Mouse (Mus musculus): ENCODE measurements around the gene Dbf4. TPM values are rescaled to one million over a fixed set of nuclear protein-coding genes. Genes with fewer than 3 reads are reported as not detected.

Dbf4 gene
- polyA plus RNA-seq, 1 experiment from 2014 or later = 26.5 TPM

DNA sequence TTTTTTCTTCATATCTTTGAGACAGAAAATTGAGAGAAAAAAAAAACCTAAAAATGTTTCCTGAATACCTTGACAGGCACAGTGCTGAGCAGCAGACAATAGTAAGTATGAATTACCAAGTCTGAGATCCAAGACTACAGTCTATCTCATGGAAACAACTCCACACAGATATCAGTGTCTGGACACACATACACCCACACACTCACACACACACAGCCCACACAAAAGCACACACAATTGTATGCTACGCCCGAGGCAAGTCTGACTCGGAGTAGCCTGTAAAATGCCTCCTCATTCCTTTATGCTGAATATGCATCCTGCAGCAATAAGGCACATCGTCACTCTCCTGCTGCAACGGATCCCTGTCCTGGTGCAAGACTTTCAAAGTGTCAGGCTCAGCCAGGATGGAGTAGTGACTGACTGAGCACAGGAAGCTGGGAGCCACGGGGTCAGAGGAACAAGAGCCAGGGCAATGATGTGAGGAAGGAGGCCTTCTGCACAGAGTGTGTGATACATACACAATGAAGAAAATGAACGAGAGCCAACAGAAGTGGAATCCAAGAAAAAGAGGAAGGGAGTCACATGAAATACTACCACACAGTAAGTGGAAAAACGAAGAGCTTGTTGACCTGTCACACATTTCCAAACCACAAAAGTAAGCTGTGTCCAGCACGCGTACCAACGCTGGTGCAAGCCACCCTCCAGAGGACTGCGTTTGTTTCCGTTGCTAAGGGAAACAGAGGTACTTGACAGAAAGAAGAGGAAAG lies 65.4 kb downstream of the Dbf4 start:
- Histone ChIP-seq H3K9me3 (no peaks in the 10 kb centered on the region), H3K4me2 (replicated peaks) (no peak overlapping the region), H3K36me3 (peaks cover 11% of the 10 kb centered on the region; the same call in 1 of the 2 replicates), H3K9ac (replicated peaks) (no peak overlapping the region), H3K27me3 (no peaks in the 10 kb centered on the region), H3K4me3 (no peak overlapping the region), H3K27ac (replicated peaks) (no peak overlapping the region), H3K4me1 (peaks cover 7% of the 10 kb centered on the region)
- no peak for ATAC-seq (replicated peaks)
- 62% methylated on average over 13 of the region's 13 CpGs for WGBS

DNA sequence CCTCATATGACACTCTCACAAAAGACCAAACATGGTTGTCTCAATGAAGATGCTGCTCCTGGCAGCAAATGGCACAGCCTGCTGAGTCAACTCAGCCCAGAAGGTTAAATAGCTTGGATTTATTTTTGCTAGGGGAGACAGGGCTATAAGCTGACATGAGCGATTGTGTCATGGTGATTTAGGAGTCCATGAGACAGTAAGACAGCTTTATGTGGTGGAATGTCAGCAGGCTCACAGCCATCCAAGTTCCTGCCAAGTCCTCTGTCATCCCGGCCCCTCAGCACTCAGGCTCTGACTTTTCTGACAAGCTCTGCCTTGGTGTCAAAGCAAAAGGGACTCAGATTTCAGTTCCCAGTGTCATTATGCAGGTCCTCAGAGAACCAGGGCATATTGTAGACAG lies 66.2 kb downstream of the Dbf4 start:
- Histone ChIP-seq H3K4me1 (peaks cover 7% of the 10 kb centered on the region), H3K9ac (replicated peaks) (no peak overlapping the region), H3K27ac (replicated peaks) (no peak overlapping the region), H3K4me3 (no peak overlapping the region), H3K4me2 (replicated peaks) (no peak overlapping the region), H3K27me3 (no peaks in the 10 kb centered on the region), H3K36me3 (peaks cover 5% of the 10 kb centered on the region; the same call in 1 of the 2 replicates), H3K9me3 (no peaks in the 10 kb centered on the region)
- WGBS = 60% methylated on average over 2 of the region's 2 CpGs
- no peak for ATAC-seq (replicated peaks)

DNA sequence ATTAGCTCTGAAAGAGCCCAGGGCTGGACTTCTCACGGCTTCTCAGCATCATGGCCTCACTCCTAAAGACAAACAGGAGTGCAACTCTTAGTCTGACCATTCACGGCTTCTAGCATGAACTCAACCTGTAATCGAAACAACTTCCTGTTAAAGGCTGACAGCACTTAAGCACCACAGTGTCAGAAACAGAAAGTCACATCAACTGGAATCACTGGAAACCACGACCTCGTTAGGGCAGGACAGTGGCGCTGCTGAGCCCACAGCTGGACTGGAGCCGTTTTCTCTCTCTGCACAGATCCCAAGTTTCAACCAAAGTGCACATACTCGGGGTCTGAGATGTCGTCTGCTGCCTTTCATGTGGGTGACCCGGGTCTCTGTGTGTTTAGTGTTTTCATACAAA lies 73.0 kb downstream of the Dbf4 start:
- ATAC-seq (replicated peaks) = no peak
- H3K36me3 ChIP-seq = no peaks in the 10 kb centered on the region
- no peak overlapping the region for H3K4me2 ChIP-seq (replicated peaks)
- no peak overlapping the region for H3K4me3 ChIP-seq
- H3K27me3 ChIP-seq = no peaks in the 10 kb centered on the region
- H3K9ac ChIP-seq (replicated peaks) = no peak overlapping the region
- H3K4me1 ChIP-seq = no peaks in the 10 kb centered on the region
- 74% methylated on average over 10 of the region's 10 CpGs for WGBS
- no peak overlapping the region for H3K27ac ChIP-seq (replicated peaks)
- no peaks in the 10 kb centered on the region for H3K9me3 ChIP-seq

Other genes starting within 250 kb of the Dbf4 start
- 38.0 and 41.4 TPM in 2 replicates for gene Adam22, start 54.6 kb downstream of the Dbf4 start, polyA plus RNA-seq (2015; fragmentation: Nextera tagmentation; extraction: Ambion mirVana)
- 7.5 and 8.6 TPM in 2 replicates for gene Slc25a40, start 134 bp upstream of the Dbf4 start, polyA plus RNA-seq (2015; fragmentation: Nextera tagmentation; extraction: Ambion mirVana)
- gene Rundc3b, start 200.2 kb upstream of the Dbf4 start, polyA plus RNA-seq (2015; fragmentation: Nextera tagmentation; extraction: Ambion mirVana) = 31.1 and 33.7 TPM in 2 replicates
- gene Abcb1a, start 237.4 kb upstream of the Dbf4 start, polyA plus RNA-seq (2015; fragmentation: Nextera tagmentation; extraction: Ambion mirVana) = 0.98 and 1.4 TPM in 2 replicates

Measured in forebrain, embryonic 15.5 days (tissue).